Mouse (Mus musculus) embryonic facial prominence, embryonic 11.5 days (tissue): ENCODE data around the gene BB287469. TPM values are rescaled to one million over a fixed set of nuclear protein-coding genes. Genes with fewer than 3 reads are reported as not detected.
"Not testable (repeated sequence)": the region's sequence is repeated elsewhere in the genome, so short reads cannot be mapped to it uniquely, and the experiment has no call there.

ENCODE experiments used
- ATAC-seq: fragments of 200-750 bp; cut with Nextera tagmentation; replicated peaks from 2 replicates; pipeline ENCODE4 v1.8.0; 2017; ENCODE audit warnings: low read depth; ENCODE audit not compliant: insufficient number of reproducible peaks, low FRiP score, low TSS enrichment
- DNase-seq: peaks from one replicate; pipeline ENCODE4 v3.0.0-alpha.2; 2015; ENCODE audit warnings: low spot score
- H3K27ac ChIP-seq: fragments of 300-500 bp; sonication (generic); replicated peaks from 2 replicates; pipeline ENCODE4 v1.5.1; 2014; ENCODE audit warnings: mild to moderate bottlenecking, low read depth, low read length, control low read depth
- H3K27me3 ChIP-seq: fragments of 300-500 bp; sonication (generic); 2 replicates; pipeline ENCODE4 v1.6.1; 2014; ENCODE audit warnings: mild to moderate bottlenecking, low read length, moderate library complexity, mixed read lengths; ENCODE audit not compliant: control insufficient read depth, insufficient read depth
- H3K36me3 ChIP-seq: fragments of 300-500 bp; sonication (generic); replicated peaks from 2 replicates; pipeline ENCODE4 v1.6.1; 2014; ENCODE audit warnings: low read depth, mild to moderate bottlenecking, low read length, moderate library complexity, mixed read lengths; ENCODE audit not compliant: control insufficient read depth, insufficient read depth
- H3K4me1 ChIP-seq: fragments of 300-500 bp; sonication (generic); 2 replicates; pipeline ENCODE4 v1.6.1; 2014; ENCODE audit warnings: low read length, mixed read lengths; ENCODE audit not compliant: control insufficient read depth, insufficient read depth
- H3K4me2 ChIP-seq: fragments of 300-500 bp; sonication (generic); 2 replicates; pipeline ENCODE4 v1.6.1; 2014; ENCODE audit warnings: low read depth, mild to moderate bottlenecking, control low read depth, low read length, moderate library complexity
- H3K4me3 ChIP-seq: fragments of 300-500 bp; sonication (generic); 2 replicates; pipeline ENCODE4 v1.5.1; 2014; ENCODE audit warnings: low read depth, low read length, control low read depth
- H3K9ac ChIP-seq: fragments of 300-500 bp; sonication (generic); replicated peaks from 2 replicates; pipeline ENCODE4 v1.6.1; 2014; ENCODE audit warnings: mild to moderate bottlenecking, control low read depth, low read length
- H3K9me3 ChIP-seq: fragments of 300-500 bp; sonication (generic); replicated peaks from 2 replicates; pipeline ENCODE4 v1.6.1; 2016; ENCODE audit warnings: mild to moderate bottlenecking, low read length, inconsistent platforms, mixed read lengths; ENCODE audit not compliant: control insufficient read depth
- WGBS: fragments of 180-500 bp; shearing (Covaris S2); extraction: QIAGEN DNeasy Blood & Tissue Kit; methylation state at CpG from one replicate; pipeline ENCODE4 v1.1.7; 2014; 5-methylcytosine and 5-hydroxymethylcytosine counted together
- polyA plus RNA-seq: library from polyadenylated mRNA; unstranded; fragments of >200 nt; fragmentation: Nextera tagmentation; extraction: Ambion mirVana; gene quantifications from 2 replicates; pipeline ENCODE4 v1.2.1, GENCODE M21; 2014

BB287469 gene
- not detected in 2 replicates for polyA plus RNA-seq

- not testable (repeated sequence) for H3K27me3 ChIP-seq, H3K4me3 ChIP-seq, H3K4me2 ChIP-seq, DNase-seq, H3K27ac ChIP-seq, H3K4me1 ChIP-seq, H3K36me3 ChIP-seq, ATAC-seq, H3K9ac ChIP-seq, H3K9me3 ChIP-seq
- 93% methylated on average over 3 of the region's 6 CpGs for WGBS
These were observed at the start of gene BB287469 for GRCm38 (mm10) chr12:87816277-87816676. Gene BB287469, plus strand, starts transcription at chr12:87816577.

- not testable (repeated sequence) for H3K9me3 ChIP-seq, H3K27ac ChIP-seq, DNase-seq, H3K4me3 ChIP-seq, ATAC-seq, H3K9ac ChIP-seq, H3K27me3 ChIP-seq, H3K4me1 ChIP-seq, H3K36me3 ChIP-seq, H3K4me2 ChIP-seq
- WGBS: 91% methylated on average over 4 of the region's 4 CpGs
These were observed 40.7 kb upstream of the BB287469 start, which contains the start of gene Gm21319 for GRCm38 (mm10) chr12:87775655-87776054. Gene Gm21319, minus strand, starts transcription at chr12:87775755.

GRCm38 (mm10) chr12:87795212-87795611 is 21.2 kb upstream of the BB287469 start, which contains the start of gene Gm21936:
Gene Gm21936, plus strand, starts transcription at chr12:87795512.
- H3K27me3 ChIP-seq, H3K27ac ChIP-seq, H3K4me2 ChIP-seq, H3K9me3 ChIP-seq, H3K4me1 ChIP-seq, H3K4me3 ChIP-seq, DNase-seq, ATAC-seq, H3K36me3 ChIP-seq, H3K9ac ChIP-seq: not testable (repeated sequence)
- WGBS: 100% methylated on average over 1 of the region's 1 CpGs

GRCm38 (mm10) chr12:87797971-87798370 is 18.4 kb upstream of the BB287469 start:
- H3K4me3 ChIP-seq, H3K36me3 ChIP-seq, H3K4me1 ChIP-seq, H3K9ac ChIP-seq, H3K27me3 ChIP-seq, ATAC-seq, H3K27ac ChIP-seq, H3K9me3 ChIP-seq, DNase-seq, H3K4me2 ChIP-seq: not testable (repeated sequence)
- WGBS: 91% methylated on average over 5 of the region's 5 CpGs

- H3K4me1 ChIP-seq, H3K36me3 ChIP-seq, H3K9ac ChIP-seq, DNase-seq, H3K27ac ChIP-seq, ATAC-seq, H3K4me3 ChIP-seq, H3K4me2 ChIP-seq, H3K9me3 ChIP-seq, H3K27me3 ChIP-seq: not testable (repeated sequence)
- 65% methylated on average over 1 of the region's 2 CpGs for WGBS
These were observed 25.9 kb downstream of the BB287469 start, which contains the start of gene Gm2001 for GRCm38 (mm10) chr12:87842239-87842638. Gene Gm2001, minus strand, starts transcription at chr12:87842339.

GRCm38 (mm10) chr12:87850657-87851056 is 34.3 kb downstream of the BB287469 start:
- ATAC-seq, H3K36me3 ChIP-seq: not testable (repeated sequence)
- WGBS: no CpG with 5 or more reads among the region's 2 CpGs

GRCm38 (mm10) chr12:87856067-87856466 is 39.7 kb downstream of the BB287469 start:
- H3K36me3 ChIP-seq, H3K9ac ChIP-seq, H3K27me3 ChIP-seq, DNase-seq, H3K4me2 ChIP-seq, H3K27ac ChIP-seq, H3K9me3 ChIP-seq, ATAC-seq, H3K4me1 ChIP-seq, H3K4me3 ChIP-seq: not testable (repeated sequence)
- WGBS: 76% methylated on average over 1 of the region's 1 CpGs

More at GRCm38 (mm10) chr12:87850657-87851056, 34.3 kb downstream of the BB287469 start:
- not testable (repeated sequence) for H3K4me1 ChIP-seq, H3K9ac ChIP-seq, H3K9me3 ChIP-seq, H3K27ac ChIP-seq, DNase-seq, H3K4me3 ChIP-seq, H3K4me2 ChIP-seq, H3K27me3 ChIP-seq

GRCm38 (mm10) chr12:87861740-87862692 is 45.6 kb downstream of the BB287469 start:
- not testable (repeated sequence) for H3K9ac ChIP-seq, H3K27me3 ChIP-seq, H3K4me2 ChIP-seq, H3K4me3 ChIP-seq, H3K36me3 ChIP-seq, H3K27ac ChIP-seq, H3K4me1 ChIP-seq, H3K9me3 ChIP-seq, ATAC-seq, DNase-seq
- 84% methylated on average over 23 of the region's 23 CpGs for WGBS
